Mouse (Mus musculus) spleen, adult 2 months (tissue): ENCODE results near the gene Fntb.

Source experiments
- CTCF ChIP-seq: fragments of 200-500 bp; IDR thresholded peaks from 2 replicates; pipeline ENCODE4 v1.5.1; 2011; ENCODE audit warnings: mild to moderate bottlenecking, inconsistent platforms; ENCODE audit not compliant: insufficient read depth, insufficient read length, insufficient replicate concordance; ENCODE audit errors: extremely low read depth
- POLR2A ChIP-seq: fragments of 200-500 bp; IDR thresholded peaks from 2 replicates; pipeline ENCODE4 v1.6.1; 2011; ENCODE audit warnings: low read depth, low read length, inconsistent platforms

DNA sequence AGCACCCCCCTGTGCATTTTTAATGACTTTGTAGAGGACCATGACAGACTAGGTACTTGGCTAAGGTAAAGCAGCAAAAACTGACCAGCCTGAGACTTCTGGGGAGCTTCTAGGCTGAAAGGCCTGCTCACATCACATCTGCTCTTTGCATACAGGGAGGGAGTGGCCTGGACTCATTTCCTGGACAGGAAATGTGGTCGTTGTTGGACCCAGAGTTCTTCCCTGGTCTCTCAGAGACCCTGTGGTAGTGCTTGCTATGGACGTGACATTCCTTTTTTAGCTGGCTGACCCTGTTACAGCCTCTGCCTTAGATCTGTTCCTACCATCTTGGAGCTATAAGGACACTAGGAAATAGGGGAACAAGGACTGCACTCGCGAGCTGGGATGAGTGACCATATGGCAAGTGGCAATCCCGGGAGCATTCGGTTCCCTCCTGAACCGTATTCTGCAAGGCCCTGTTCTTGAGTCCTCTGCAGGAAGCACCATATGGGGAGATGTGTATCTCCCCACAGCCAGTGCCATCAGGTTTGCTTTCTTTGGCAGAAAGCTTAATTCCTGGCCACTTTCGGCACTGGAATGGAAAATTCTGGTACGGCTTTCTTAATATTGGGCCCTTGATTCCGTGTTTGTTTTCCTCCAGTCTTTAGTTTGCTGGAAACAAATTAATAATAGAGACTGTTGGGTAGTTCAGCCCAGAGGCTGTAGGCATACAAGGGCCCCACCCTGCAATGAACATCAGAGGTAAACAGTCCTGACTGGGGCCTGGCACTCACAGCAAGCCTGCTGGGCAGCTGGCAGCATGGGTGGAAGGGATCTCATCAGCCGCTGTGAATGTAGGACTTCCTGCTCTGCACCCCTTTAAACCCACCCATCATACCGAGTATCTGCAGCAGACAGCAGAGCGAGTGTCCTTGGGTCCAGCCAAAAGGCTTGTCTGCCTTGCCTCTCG lies 166.6 kb downstream of the Fntb start:
- TF ChIP-seq POLR2A (no peak), CTCF (no peak)
